Mouse (Mus musculus) forebrain, postnatal 0 days (tissue): ENCODE measurements around the gene Exoc2. TPM values are rescaled to one million over a fixed set of nuclear protein-coding genes. Genes with fewer than 3 reads are reported as not detected.
A peak's percentile ranks its signal among the peaks of the same experiment; 100 is the strongest.

Source experiments
- ATAC-seq: fragments of 200-750 bp; cut with Nextera tagmentation; 2 replicates; pipeline ENCODE4 v1.8.0; 2017; ENCODE audit warnings: mild to moderate bottlenecking, moderate library complexity
- DNase-seq: peaks from one replicate; pipeline ENCODE4 v3.0.0-alpha.2; 2015
- H3K27ac ChIP-seq: fragments of 300-500 bp; sonication (generic); 2 replicates; pipeline ENCODE4 v1.5.1; 2014; ENCODE audit warnings: low read depth, mild to moderate bottlenecking, antibody characterized with exemption, low read length, moderate library complexity, mixed read lengths
- H3K27me3 ChIP-seq: fragments of 300-500 bp; sonication (generic); 2 replicates; pipeline ENCODE4 v1.6.1; 2014; ENCODE audit warnings: mild to moderate bottlenecking, low read length, mixed read lengths; ENCODE audit not compliant: insufficient read depth
- H3K36me3 ChIP-seq: fragments of 300-500 bp; sonication (generic); 2 replicates; pipeline ENCODE4 v1.6.1; 2014; ENCODE audit warnings: mild to moderate bottlenecking, moderate library complexity; ENCODE audit not compliant: insufficient read depth
- H3K4me1 ChIP-seq: fragments of 300-500 bp; sonication (generic); 2 replicates; pipeline ENCODE4 v1.6.1; 2014; ENCODE audit warnings: antibody characterized with exemption; ENCODE audit not compliant: insufficient read depth
- H3K4me2 ChIP-seq: fragments of 300-500 bp; sonication (generic); 2 replicates; pipeline ENCODE4 v1.6.1; 2014; ENCODE audit warnings: low read depth, mild to moderate bottlenecking, moderate library complexity
- H3K4me3 ChIP-seq: fragments of 300-500 bp; sonication (generic); 2 replicates; pipeline ENCODE4 v1.5.1; 2014; ENCODE audit warnings: low read depth, low read length, mixed read lengths
- H3K9ac ChIP-seq: fragments of 300-500 bp; sonication (generic); 2 replicates; pipeline ENCODE4 v1.6.1; 2014; ENCODE audit warnings: mild to moderate bottlenecking
- H3K9me3 ChIP-seq: fragments of 300-500 bp; sonication (generic); 2 replicates; pipeline ENCODE4 v1.6.1; 2016; ENCODE audit warnings: low read length
- CTCF ChIP-seq: sonication (generic); IDR thresholded peaks from 2 replicates; pipeline ENCODE4 v1.5.1; 2016; ENCODE audit warnings: antibody characterized with exemption, control low read depth, low read depth
- WGBS: fragments of 180-500 bp; shearing (Covaris S2); extraction: QIAGEN DNeasy Blood & Tissue Kit; methylation state at CpG from one replicate; pipeline ENCODE4 v1.1.7; 2014; 5-methylcytosine and 5-hydroxymethylcytosine counted together
- polyA plus RNA-seq: library from polyadenylated mRNA; unstranded; fragments of >200 nt; fragmentation: Nextera tagmentation; extraction: Ambion mirVana; gene quantifications from 2 replicates; pipeline ENCODE4 v1.2.1, GENCODE M21; 2015
- total RNA-seq: library from RNA; depleted of rRNA; stranded (reverse); fragments of >200 nt; gene quantifications from 2 replicates; pipeline ENCODE4 v1.2.3, GENCODE M21; 2014

Exoc2 gene
- total and polyA plus RNA-seq, 2 experiments from 2014 or later: 44.0 to 69.5 TPM

DNA sequence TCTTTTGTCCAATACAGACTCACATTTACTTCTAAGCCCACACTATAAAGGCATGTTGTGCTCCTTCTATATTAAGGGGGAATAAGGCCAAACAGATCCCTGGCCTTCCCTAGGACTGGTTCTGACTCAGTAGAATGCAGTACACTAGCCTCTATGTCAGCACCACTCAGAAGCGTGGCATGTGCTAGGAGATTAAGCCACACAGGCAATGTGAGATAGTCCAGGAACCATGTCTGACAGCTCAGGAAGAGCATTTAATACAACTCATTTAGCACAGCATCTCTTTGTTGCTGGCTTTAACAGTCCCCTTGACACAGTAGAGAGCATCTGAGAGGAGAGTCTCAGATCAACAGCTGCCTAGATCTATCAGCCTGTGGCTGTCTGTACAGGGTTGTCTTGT is 100.4 kb downstream of the Exoc2 start:
- WGBS: 92% methylated on average over 1 of the region's 1 CpGs
- Histone ChIP-seq H3K36me3 (peaks cover 53% of the 10 kb centered on the region), H3K9ac (no peak overlapping the region), H3K9me3 (no peaks in the 10 kb centered on the region), H3K27me3 (no peaks in the 10 kb centered on the region), H3K4me3 (no peak overlapping the region), H3K4me2 (no peak overlapping the region), H3K4me1 (no peaks in the 10 kb centered on the region), H3K27ac (no peak overlapping the region)
- ATAC-seq (no peak), DNase-seq (no peak)
- no peak for TF ChIP-seq CTCF

DNA sequence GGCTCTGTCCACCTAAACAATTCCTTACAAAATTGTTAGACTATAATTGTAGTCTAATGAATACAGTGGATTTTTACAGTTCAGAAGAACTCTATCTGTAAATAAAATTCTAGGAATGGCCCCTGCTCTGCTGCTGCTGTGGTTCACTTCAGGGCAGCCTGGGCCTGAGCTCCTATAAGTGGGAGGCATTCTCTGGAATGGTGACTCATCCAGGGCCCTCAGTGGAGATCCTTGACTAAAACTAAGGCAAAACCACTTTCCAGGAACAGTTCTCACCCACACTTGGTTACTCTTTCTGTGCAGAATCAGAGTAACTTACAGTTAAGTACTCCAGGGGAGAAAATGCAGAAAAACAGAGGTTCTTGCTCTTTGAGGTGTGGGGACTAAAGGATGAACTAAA is 108.4 kb downstream of the Exoc2 start:
- Histone ChIP-seq H3K4me1 (no peaks in the 10 kb centered on the region), H3K9ac (no peak overlapping the region), H3K27me3 (no peaks in the 10 kb centered on the region), H3K36me3 (peaks cover 30% of the 10 kb centered on the region), H3K4me2 (no peak overlapping the region), H3K27ac (no peak overlapping the region), H3K9me3 (no peaks in the 10 kb centered on the region), H3K4me3 (no peak overlapping the region)
- ATAC-seq (no peak), DNase-seq (no peak)
- no peak for TF ChIP-seq CTCF

DNA sequence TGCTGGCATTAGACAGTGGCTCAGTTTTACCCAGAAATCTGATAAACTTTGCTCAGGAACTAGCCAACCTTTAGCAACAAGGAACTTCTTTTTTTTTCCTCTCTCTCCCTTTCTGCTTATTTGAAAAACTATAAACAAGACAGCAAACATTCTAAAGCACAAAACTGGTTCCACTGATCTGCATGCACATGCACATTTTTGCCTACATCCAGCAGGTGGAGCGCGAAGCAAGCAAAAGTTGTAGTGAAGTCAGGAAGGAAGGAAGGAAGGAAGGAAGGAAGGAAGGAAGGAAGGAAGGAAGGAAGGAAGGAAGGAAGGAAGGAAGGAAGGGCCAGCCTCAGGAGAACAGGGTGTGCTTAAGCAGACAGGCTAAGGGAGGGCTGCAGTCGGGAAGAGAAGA is 109.9 kb downstream of the Exoc2 start:
- whole genome bisulfite sequencing: 70% methylated on average over 3 of the region's 3 CpGs
- Histone ChIP-seq H3K27ac (no peak overlapping the region), H3K27me3 (no peaks in the 10 kb centered on the region), H3K4me1 (no peaks in the 10 kb centered on the region), H3K4me2 (no peak overlapping the region), H3K9ac (no peak overlapping the region), H3K9me3 (no peaks in the 10 kb centered on the region), H3K36me3 (peaks cover 25% of the 10 kb centered on the region), H3K4me3 (no peak overlapping the region)
- peak; percentile 50 for TF ChIP-seq CTCF
- ATAC-seq: no peak
- no peak for DNase-seq

DNA sequence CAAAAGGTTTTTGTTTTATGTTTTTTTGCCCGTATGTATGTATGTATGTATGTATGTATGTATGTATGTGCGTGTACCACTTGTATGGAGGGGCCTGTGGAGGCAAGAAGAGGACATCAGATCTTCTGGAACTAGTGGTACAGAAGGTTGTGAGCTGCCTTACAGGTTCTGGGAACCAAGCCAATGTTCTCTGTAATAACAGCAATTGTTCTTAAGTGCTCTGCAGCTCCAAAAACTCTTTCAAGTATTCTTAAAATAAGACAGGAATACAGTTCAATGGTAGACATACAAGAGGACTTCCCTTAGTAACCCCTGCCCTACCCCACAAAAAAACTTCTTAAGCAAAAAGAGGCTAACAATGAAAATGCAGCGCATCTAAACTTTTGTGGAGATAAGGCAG is 115.5 kb downstream of the Exoc2 start:
- no peak for TF ChIP-seq CTCF
- DNase-seq: no peak

DNA sequence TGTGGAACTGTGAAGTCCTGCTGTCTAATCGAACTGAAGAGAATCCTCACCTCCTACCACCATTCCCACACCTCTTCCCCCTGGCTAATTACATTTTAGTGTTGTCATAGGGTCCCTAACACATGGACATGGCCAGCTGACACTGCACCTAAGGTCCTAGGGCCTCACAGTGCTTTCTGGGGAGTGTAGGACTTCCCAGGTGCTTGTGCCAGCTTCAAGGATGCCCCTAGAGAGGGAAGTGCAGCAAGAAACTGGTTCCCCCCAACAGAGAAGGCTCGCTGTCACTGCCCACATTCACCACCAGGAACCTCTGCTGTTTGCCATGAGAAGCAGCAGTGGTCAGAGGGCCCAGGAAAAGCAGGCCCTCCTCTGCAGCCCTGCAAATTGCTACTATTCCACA is 123.2 kb downstream of the Exoc2 start:
- no peaks in the 10 kb centered on the region for H3K4me1 ChIP-seq
- DNase-seq: no peak
- H3K4me3 ChIP-seq: no peak overlapping the region
- H3K4me2 ChIP-seq: no peak overlapping the region
- no peak overlapping the region for H3K27ac ChIP-seq
- WGBS: 77% methylated on average over 2 of the region's 2 CpGs
- ATAC-seq: no peak
- H3K27me3 ChIP-seq: no peaks in the 10 kb centered on the region
- no peak overlapping the region for H3K9ac ChIP-seq
- H3K36me3 ChIP-seq: peaks cover 10% of the 10 kb centered on the region
- no peaks in the 10 kb centered on the region for H3K9me3 ChIP-seq
- no peak for TF ChIP-seq CTCF

More for the DNA sequence above, 115.5 kb downstream of the Exoc2 start:
- H3K9me3 ChIP-seq: no peaks in the 10 kb centered on the region
- no peak overlapping the region for H3K9ac ChIP-seq
- no peak for ATAC-seq
- H3K27me3 ChIP-seq: no peaks in the 10 kb centered on the region
- H3K4me1 ChIP-seq: no peaks in the 10 kb centered on the region
- WGBS: 92% methylated on average over 3 of the region's 3 CpGs
- no peak overlapping the region for H3K27ac ChIP-seq
- peaks cover 28% of the 10 kb centered on the region for H3K36me3 ChIP-seq
- H3K4me3 ChIP-seq: no peak overlapping the region
- no peak overlapping the region for H3K4me2 ChIP-seq

DNA sequence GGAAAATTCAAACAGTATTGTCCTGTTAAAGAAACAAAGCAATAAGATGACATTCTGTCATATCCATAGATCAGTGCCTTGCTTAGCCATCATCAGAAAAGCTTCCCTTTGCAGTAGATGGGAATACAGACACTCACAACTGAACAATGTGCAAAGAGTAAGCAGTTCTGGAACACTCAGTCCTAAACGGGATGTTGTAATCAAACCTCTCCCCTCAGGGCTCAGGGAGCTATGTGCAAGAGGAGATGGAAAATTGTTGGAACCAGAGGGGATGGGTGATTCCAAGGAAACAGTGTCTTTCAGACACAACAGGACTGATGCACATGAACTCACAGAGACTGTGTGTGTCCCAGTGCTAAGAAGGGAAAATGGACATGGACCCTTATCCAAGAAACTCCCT is 125.9 kb downstream of the Exoc2 start:
- Histone ChIP-seq H3K4me1 (no peaks in the 10 kb centered on the region), H3K4me3 (no peak overlapping the region), H3K4me2 (no peak overlapping the region), H3K36me3 (peaks cover 2% of the 10 kb centered on the region; the same call in 1 of the 2 replicates), H3K9me3 (no peaks in the 10 kb centered on the region), H3K9ac (no peak overlapping the region), H3K27me3 (no peaks in the 10 kb centered on the region), H3K27ac (no peak overlapping the region)
- ATAC-seq (no peak), DNase-seq (no peak)
- no peak for TF ChIP-seq CTCF
- WGBS: 19% methylated on average over 1 of the region's 1 CpGs

DNA sequence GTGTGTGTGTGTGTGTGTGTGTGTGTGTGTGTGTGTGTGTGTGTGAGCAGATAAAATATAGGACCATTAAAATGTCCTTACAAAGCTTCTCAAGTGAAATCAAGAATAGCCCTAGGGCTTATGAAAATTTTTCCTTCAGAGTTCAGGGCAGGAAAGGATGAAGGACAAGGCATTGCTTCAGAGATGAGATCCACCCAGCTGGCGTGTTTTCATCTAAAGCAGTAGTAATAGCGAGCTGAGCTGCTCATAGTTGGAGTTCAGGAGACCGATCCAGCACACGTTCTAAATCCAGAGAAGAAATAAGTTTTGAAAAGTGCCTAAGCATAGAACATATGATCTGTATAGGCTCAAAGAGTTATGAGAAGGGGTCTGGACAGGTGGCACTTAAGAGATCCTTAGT is 127.4 kb downstream of the Exoc2 start:
- TF ChIP-seq CTCF: no peak
- no peak for DNase-seq
- H3K9me3 ChIP-seq: no peaks in the 10 kb centered on the region
- no peak overlapping the region for H3K27ac ChIP-seq
- no peak overlapping the region for H3K4me3 ChIP-seq
- no peaks in the 10 kb centered on the region for H3K4me1 ChIP-seq
- H3K4me2 ChIP-seq: no peak overlapping the region
- peaks cover 2% of the 10 kb centered on the region for H3K36me3 ChIP-seq
- H3K9ac ChIP-seq: no peak overlapping the region
- ATAC-seq: no peak
- WGBS: 92% methylated on average over 4 of the region's 4 CpGs
- H3K27me3 ChIP-seq: no peaks in the 10 kb centered on the region

DNA sequence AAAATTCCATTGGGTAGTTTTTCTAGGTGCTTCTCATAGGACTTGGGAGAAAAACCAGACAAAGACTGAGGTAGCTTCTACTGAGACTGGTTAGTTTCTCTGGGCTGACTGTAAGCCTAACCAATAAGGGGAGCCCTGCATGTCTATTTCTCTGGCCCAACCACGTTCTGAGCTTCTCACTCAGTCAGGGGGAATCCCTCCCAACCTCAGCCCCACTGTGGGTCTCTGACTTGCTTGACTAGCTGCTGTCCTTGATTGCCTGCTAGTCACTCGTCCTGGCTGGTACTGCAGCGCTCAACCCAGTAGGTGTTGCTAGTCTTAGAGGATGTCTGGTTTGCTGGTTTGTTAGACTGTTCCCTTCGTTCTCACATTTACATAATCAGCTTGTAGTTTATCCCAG is 130.8 kb downstream of the Exoc2 start:
- H3K36me3 ChIP-seq: peaks cover 12% of the 10 kb centered on the region; the same call in 1 of the 2 replicates
- ATAC-seq (no peak), DNase-seq (no peak)
- no peak overlapping the region for H3K4me2 ChIP-seq
- H3K27me3 ChIP-seq: no peaks in the 10 kb centered on the region
- H3K4me1 ChIP-seq: no peaks in the 10 kb centered on the region
- H3K9ac ChIP-seq: no peak overlapping the region
- no peaks in the 10 kb centered on the region for H3K9me3 ChIP-seq
- TF ChIP-seq CTCF: no peak
- no peak overlapping the region for H3K27ac ChIP-seq
- 86% methylated on average over 4 of the region's 4 CpGs for WGBS
- no peak overlapping the region for H3K4me3 ChIP-seq
